Mouse (Mus musculus): ENCODE measurements around the gene Samd11. TPM values are rescaled to one million over a fixed set of nuclear protein-coding genes. Genes with fewer than 3 reads are reported as not detected.

The Samd11 gene
- total RNA-seq, 2 experiments from 2014 or later: 0.12 TPM; not detected in 1

- no peak for ATAC-seq (replicated peaks; ENCODE audit: poor library complexity)
Measured at GRCm38 (mm10) chr4:156216196-156216595, 39.3 kb downstream of the Samd11 start.

- ATAC-seq (replicated peaks; ENCODE audit: poor library complexity): no peak
Measured at GRCm38 (mm10) chr4:156215649-156216048, 39.8 kb downstream of the Samd11 start, which contains the start of gene Perm1. TSS of gene Perm1 (plus strand) at chr4:156215868.

- no peak for ATAC-seq (replicated peaks; ENCODE audit: poor library complexity)
Measured at GRCm38 (mm10) chr4:156213134-156213533, 42.3 kb downstream of the Samd11 start.

DNA sequence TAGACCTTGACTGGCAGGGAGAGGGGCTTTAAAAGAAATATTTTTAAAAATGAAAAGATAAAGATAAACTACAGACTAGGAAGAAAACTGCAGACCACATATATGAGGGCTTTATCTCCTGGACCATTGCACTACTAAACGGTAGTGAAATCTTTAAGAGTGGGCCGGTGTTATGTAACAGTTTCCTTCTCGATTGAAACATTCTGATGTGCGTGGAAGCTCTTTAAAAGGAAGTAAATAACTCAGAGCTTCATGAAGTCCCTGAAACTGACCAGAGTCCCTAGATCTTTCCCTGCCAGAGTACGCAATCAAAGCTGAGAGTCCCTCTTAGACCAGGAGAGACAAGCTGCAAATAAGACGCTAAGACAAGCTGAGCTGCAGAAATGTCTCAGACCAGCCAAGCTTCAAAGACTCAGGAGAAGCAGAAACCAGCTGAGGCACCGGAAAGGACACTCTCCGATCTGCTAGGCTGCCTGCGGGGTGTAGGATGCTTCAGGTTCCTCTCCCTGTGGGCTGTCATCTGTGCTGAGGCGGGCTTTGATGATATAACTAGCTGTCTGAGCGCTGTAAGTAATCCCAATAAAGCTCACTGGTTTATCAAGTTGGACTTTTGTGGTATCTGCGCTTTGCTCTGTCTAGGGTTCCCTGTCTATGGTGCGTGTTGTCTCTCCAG is 45.4 kb downstream of the Samd11 start:
- ATAC-seq (replicated peaks; ENCODE audit: poor library complexity): peak; percentile 83

DNA sequence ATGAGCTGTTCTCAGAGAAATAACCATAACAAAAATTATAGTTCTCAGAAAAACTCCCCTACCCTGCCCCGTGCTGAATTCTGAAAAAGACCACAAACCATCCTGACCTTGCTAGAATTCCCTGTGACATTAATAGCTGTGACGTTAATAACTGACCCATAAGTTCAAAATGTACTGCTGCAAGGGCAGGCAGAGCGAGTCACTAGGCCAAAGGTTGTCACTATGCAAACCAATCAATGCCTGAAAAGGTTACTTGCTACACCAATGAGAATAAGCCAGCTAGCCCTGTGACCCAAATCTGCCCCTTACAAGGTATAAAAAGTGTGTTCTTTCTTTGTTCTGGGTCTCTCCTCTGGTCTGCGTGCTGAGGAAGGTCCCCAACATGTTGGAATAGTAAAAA is 46.6 kb downstream of the Samd11 start:
- ATAC-seq (replicated peaks; ENCODE audit: poor library complexity): no peak

GRCm38 (mm10) chr4:156203413-156204131 is 51.9 kb downstream of the Samd11 start:
- peak; percentile 15 for ATAC-seq (replicated peaks; ENCODE audit: poor library complexity)

DNA sequence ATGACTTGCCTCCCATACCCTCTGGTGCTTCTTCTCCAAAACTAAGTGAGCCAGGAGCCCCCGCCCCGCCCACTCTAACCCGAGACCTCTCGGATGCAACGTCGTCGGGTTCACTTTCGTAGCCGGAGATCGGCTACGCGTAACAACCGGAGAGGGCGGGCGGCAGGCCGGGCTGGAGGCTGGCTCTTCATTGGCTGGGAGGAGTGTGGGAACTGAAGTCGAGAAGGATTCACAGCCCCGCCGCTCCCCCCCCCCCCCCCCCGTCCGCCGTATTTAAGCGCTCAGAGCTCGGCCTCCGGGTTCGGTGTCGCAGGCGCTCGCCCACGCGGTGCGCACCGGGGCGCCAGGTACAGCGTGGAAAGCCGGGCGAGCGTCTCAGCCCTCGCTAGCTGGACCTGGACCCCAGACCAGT is 52.5 kb downstream of the Samd11 start, which contains the start of gene AW011738:
AW011738 (plus strand) TSS at position 304 of the 412 bp plus-strand sequence.
- peak; percentile 77 for ATAC-seq (replicated peaks; ENCODE audit: poor library complexity)

DNA sequence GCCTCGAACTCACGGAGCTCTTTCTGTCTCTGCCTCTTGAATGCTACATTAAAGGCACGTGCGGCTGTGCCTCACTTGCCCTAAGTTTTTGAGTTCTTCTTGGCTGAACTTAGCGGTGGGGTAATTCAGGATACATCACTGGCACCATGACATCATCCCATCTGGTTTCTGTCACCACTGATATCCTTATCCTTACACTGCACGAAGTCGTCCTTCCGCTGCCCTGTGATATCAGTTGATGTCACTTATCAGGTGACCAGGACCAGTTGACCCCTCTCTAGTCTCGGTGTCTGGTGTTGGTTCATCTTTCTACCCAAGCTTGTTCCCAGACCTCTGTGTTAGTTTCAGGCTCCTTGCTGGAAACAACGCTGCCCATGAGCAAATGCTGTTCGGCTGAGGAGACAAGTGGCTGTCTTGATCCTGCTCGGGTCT is 53.0 kb downstream of the Samd11 start:
- peak; percentile 54 for ATAC-seq (replicated peaks; ENCODE audit: poor library complexity)

- peak; percentile 12; the same call in 1 of the 2 replicates for ATAC-seq (replicated peaks; ENCODE audit: poor library complexity)
Measured at GRCm38 (mm10) chr4:156200623-156201475, 54.6 kb downstream of the Samd11 start, which contains the start of gene Isg15. TSS of gene Isg15 (minus strand) at chr4:156200818.

DNA sequence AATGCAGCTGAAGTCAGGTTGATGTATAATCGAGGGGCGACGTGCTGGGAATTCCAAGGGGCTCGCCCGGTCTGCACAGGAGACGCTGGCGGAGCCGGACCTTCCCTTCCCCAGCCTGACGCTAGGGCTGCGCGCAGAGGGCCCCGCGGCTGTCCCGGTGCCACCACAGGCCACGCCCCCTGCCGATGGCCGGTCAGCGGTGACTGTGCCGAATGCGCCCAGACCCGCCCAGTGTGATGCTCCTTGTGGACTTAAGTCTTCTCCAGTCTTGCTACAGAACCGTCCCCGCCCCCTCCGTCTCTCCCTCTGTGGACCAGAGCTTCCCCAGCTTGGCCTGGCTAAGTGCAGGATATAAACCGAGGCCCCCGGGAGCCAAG is 57.6 kb downstream of the Samd11 start:
- peak; percentile 70 for ATAC-seq (replicated peaks; ENCODE audit: poor library complexity)

DNA sequence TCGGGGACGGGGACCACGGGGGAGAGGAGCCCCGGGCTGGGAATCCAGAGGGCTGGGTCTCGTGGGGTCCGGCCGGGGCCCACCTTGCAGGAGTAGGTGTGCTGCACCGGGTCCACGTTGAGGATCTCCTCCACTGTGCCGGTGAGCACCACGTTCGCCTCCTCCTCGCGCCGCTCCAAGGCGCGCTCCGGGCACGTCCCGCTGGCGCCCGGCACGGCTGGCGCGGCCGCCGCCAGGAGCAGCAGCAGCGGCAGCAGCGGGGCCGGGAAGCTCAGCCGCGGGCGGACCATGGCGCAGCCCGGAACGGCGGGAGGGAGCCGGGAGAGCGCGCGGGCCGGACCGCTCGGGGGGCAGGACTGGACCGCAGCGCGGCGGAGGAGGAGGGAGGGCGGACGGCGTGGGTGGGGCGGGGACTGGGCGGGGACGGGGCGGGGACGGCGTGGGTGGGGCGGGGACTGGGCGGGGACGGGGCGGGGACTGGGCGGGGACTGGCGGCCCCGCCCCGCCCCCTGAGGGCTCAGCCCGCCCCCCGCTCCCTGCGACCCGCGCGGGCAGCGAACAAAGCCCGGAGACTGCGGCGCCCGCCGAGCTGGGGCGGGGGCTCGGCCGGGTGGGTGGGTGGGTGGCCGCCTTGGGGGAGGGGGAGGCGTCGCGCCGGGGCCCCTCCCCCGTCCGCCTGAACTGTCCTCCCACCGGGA is 58.2 kb downstream of the Samd11 start, which contains the start of gene Agrn:
Agrn (minus strand) TSS at position 358 of the 698 bp plus-strand sequence.
- ATAC-seq (replicated peaks; ENCODE audit: poor library complexity): peak; percentile 52

Other genes starting within 250 kb of the Samd11 start
- gene Tnfrsf4, start 241.8 kb downstream of the Samd11 start, total RNA-seq (2015): 1.6 and 2.0 TPM in 2 replicates
- 0.37 and 0.57 TPM in 2 replicates for gene Tnfrsf4, start 241.8 kb downstream of the Samd11 start, total RNA-seq (2017)
- gene Tnfrsf18, start 229.5 kb downstream of the Samd11 start, total RNA-seq (2015): 0.76 and 4.5 TPM in 2 replicates
- gene Tnfrsf18, start 229.5 kb downstream of the Samd11 start, total RNA-seq (2017): 1.9 and 2.0 TPM in 2 replicates
- gene Ttll10, start 196.2 kb downstream of the Samd11 start, total RNA-seq (2015): not detected in 2 replicates
- not detected in 2 replicates for gene Ttll10, start 196.2 kb downstream of the Samd11 start, total RNA-seq (2017)
- gene 9430015G10Rik, start 145.7 kb downstream of the Samd11 start, total RNA-seq (2015): 16.9 and 24.7 TPM in 2 replicates
- gene 9430015G10Rik, start 145.7 kb downstream of the Samd11 start, total RNA-seq (2017): 28.3 and 33.7 TPM in 2 replicates
- 0.22 and 0.27 TPM in 2 replicates for gene Rnf223, start 125.1 kb downstream of the Samd11 start, total RNA-seq (2015)
- gene Rnf223, start 125.1 kb downstream of the Samd11 start, total RNA-seq (2017): 0.25 TPM in 1 of 2 replicates, not detected in the other
- 4.8 and 5.8 TPM in 2 replicates for gene Agrn, start 58.2 kb downstream of the Samd11 start, total RNA-seq (2015)
- gene Agrn, start 58.2 kb downstream of the Samd11 start, total RNA-seq (2017): 1.9 and 2.0 TPM in 2 replicates
- gene Isg15, start 54.8 kb downstream of the Samd11 start, total RNA-seq (2015): 1.2 and 2.1 TPM in 2 replicates
- 0.79 TPM in 1 of 2 replicates, not detected in the other for gene Isg15, start 54.8 kb downstream of the Samd11 start, total RNA-seq (2017)
- gene AW011738, start 52.4 kb downstream of the Samd11 start, total RNA-seq (2015): 0.46 and 0.62 TPM in 2 replicates
- 0.07 and 0.12 TPM in 2 replicates for gene AW011738, start 52.4 kb downstream of the Samd11 start, total RNA-seq (2017)
- 0.12 TPM in 1 of 2 replicates, not detected in the other for gene Perm1, start 39.8 kb downstream of the Samd11 start, total RNA-seq (2015)
- gene Perm1, start 39.8 kb downstream of the Samd11 start, total RNA-seq (2017): 0.08 TPM in 1 of 2 replicates, not detected in the other
- gene Plekhn1, start 20.8 kb downstream of the Samd11 start, total RNA-seq (2015): 11.6 and 18.4 TPM in 2 replicates
- 12.8 and 15.5 TPM in 2 replicates for gene Plekhn1, start 20.8 kb downstream of the Samd11 start, total RNA-seq (2017)
- 72.3 and 81.6 TPM in 2 replicates for gene Noc2l, start 19.6 kb downstream of the Samd11 start, total RNA-seq (2015)
- gene Noc2l, start 19.6 kb downstream of the Samd11 start, total RNA-seq (2017): 122 and 140 TPM in 2 replicates
- not detected in 2 replicates for gene Vmn2r-ps159, start 75.4 kb upstream of the Samd11 start, total RNA-seq (2015)
- not detected in 2 replicates for gene Vmn2r-ps159, start 75.4 kb upstream of the Samd11 start, total RNA-seq (2017)